Mouse (Mus musculus): Measurements from ENCODE around the gene Dtwd1. TPM values are rescaled to one million over a fixed set of nuclear protein-coding genes. Genes with fewer than 3 reads are reported as not detected.
A peak's percentile ranks its signal among the peaks of the same experiment; 100 is the strongest.
"Not testable (repeated sequence)": the region's sequence is repeated elsewhere in the genome, so short reads cannot be mapped to it uniquely, and the experiment has no call there.

The Dtwd1 gene
- 10 to 100 TPM; 16.4 to 17.7 TPM for total RNA-seq (2021)
- long read RNA-seq, experiment 1, transcript Dtwd1-202 (5 exons, 1,342 nt) = major isoform, 5 of 35 reads
- long read RNA-seq, experiment 1, partial matches to known transcripts = 23 of 35 reads
- long read RNA-seq, experiment 1, other reads (novel, unspliced or antisense) = 6 of 35 reads
- long read RNA-seq, experiment 2, transcript Dtwd1-202 (5 exons, 1,342 nt) = major isoform, 14 of 66 reads
- long read RNA-seq, experiment 2, partial matches to known transcripts = 37 of 66 reads
- long read RNA-seq, experiment 2, other reads (novel, unspliced or antisense) = 11 of 66 reads

GRCm38 (mm10) chr2:126151855-126152571 is at the start of gene Dtwd1, which contains the start of gene Fam227b:
Gene Dtwd1 (plus strand): TSS chr2:126152141.
Gene Fam227b (minus strand): TSS chr2:126152004.
- Histone ChIP-seq H3K27ac (peak within 1 kb of the TSS; percentile 93), H3K4me3 (peak within 1 kb of the TSS; percentile 80)
- TF ChIP-seq CTCF (conservative IDR thresholded peaks at IDR 0.05) = no peak
- DNase-seq (ENCODE audit: low spot score in 2 of 2) = peak; percentile 98 to 99

GRCm38 (mm10) chr2:126147723-126148122 is 4.2 kb upstream of the Dtwd1 start:
- DNase-seq (ENCODE audit: low spot score in 2 of 2) = no peak
- Histone ChIP-seq H3K4me3 (no peak overlapping the region), H3K27ac (no peak overlapping the region)
- TF ChIP-seq CTCF (conservative IDR thresholded peaks at IDR 0.05) = no peak

- Histone ChIP-seq H3K27ac (no peak overlapping the region), H3K4me3 (no peak overlapping the region)
- TF ChIP-seq CTCF (conservative IDR thresholded peaks at IDR 0.05) = no peak
- no peak for DNase-seq (ENCODE audit: low spot score in 2 of 2)
These were observed 13.5 kb downstream of the Dtwd1 start for GRCm38 (mm10) chr2:126165277-126166018.

GRCm38 (mm10) chr2:126166335-126166734 is 14.4 kb downstream of the Dtwd1 start:
- Histone ChIP-seq H3K27ac (no peak overlapping the region), H3K4me3 (no peak overlapping the region)
- DNase-seq (ENCODE audit: low spot score in 2 of 2) = no peak
- no peak for TF ChIP-seq CTCF (conservative IDR thresholded peaks at IDR 0.05)

GRCm38 (mm10) chr2:126166848-126167617 is 15.1 kb downstream of the Dtwd1 start:
- TF ChIP-seq CTCF (conservative IDR thresholded peaks at IDR 0.05) = no peak
- Histone ChIP-seq H3K27ac (no peak overlapping the region), H3K4me3 (no peak overlapping the region)
- DNase-seq (ENCODE audit: low spot score in 2 of 2) = no peak

GRCm38 (mm10) chr2:126171427-126171826 is 19.5 kb downstream of the Dtwd1 start:
- no peak for DNase-seq (ENCODE audit: low spot score in 2 of 2)
- Histone ChIP-seq H3K27ac (no peak overlapping the region), H3K4me3 (no peak overlapping the region)
- TF ChIP-seq CTCF (conservative IDR thresholded peaks at IDR 0.05) = no peak

- TF ChIP-seq CTCF (conservative IDR thresholded peaks at IDR 0.05) = no peak
- Histone ChIP-seq H3K27ac (no peak overlapping the region), H3K4me3 (no peak overlapping the region)
- DNase-seq (ENCODE audit: low spot score in 2 of 2) = no peak
These were observed 39.4 kb downstream of the Dtwd1 start for GRCm38 (mm10) chr2:126191306-126191705.

GRCm38 (mm10) chr2:126192129-126192528 is 40.2 kb downstream of the Dtwd1 start:
- no peak for DNase-seq (ENCODE audit: low spot score in 2 of 2)
- Histone ChIP-seq H3K27ac (no peak overlapping the region), H3K4me3 (no peak overlapping the region)
- TF ChIP-seq CTCF (conservative IDR thresholded peaks at IDR 0.05) = no peak

- DNase-seq (ENCODE audit: low spot score in 2 of 2) = no peak
- no peak overlapping the region for H3K4me3 ChIP-seq
- TF ChIP-seq CTCF (conservative IDR thresholded peaks at IDR 0.05) = no peak
These were observed 43.9 kb downstream of the Dtwd1 start for GRCm38 (mm10) chr2:126195631-126196356.

GRCm38 (mm10) chr2:126198971-126199370 is 47.0 kb downstream of the Dtwd1 start:
- H3K4me3 ChIP-seq = no peak overlapping the region
- H3K27ac ChIP-seq = no peak overlapping the region
- TF ChIP-seq CTCF (conservative IDR thresholded peaks at IDR 0.05) = no peak
- DNase-seq (ENCODE audit: low spot score in 2 of 2) = no peak

More at GRCm38 (mm10) chr2:126195631-126196356, 43.9 kb downstream of the Dtwd1 start:
- no peak overlapping the region for H3K27ac ChIP-seq

- DNase-seq (ENCODE audit: low spot score in 2 of 2) = no peak
- Histone ChIP-seq H3K27ac (no peak overlapping the region), H3K4me3 (no peak overlapping the region)
- no peak for TF ChIP-seq CTCF (conservative IDR thresholded peaks at IDR 0.05)
These were observed 59.2 kb downstream of the Dtwd1 start for GRCm38 (mm10) chr2:126211011-126211680.

- DNase-seq (ENCODE audit: low spot score in 2 of 2); H3K27ac ChIP-seq; H3K4me3 ChIP-seq: not testable (repeated sequence)
These were observed 62.9 kb downstream of the Dtwd1 start, which contains the start of gene Gm17555 for GRCm38 (mm10) chr2:126214800-126215199. Gene Gm17555 (plus strand): TSS chr2:126215100.

Measured in layer of hippocampus, adult 2 months (tissue).